Mouse (Mus musculus) brain, embryonic 14.5 days (tissue): ENCODE data around the gene Arih1.

Source experiments
- CTCF ChIP-seq: fragments of 200-500 bp; IDR thresholded peaks from 2 replicates; pipeline ENCODE4 v1.5.1; 2012; ENCODE audit warnings: inconsistent platforms, mild to moderate bottlenecking, moderate library complexity, borderline replicate concordance; ENCODE audit not compliant: insufficient read depth, insufficient read length; ENCODE audit errors: extremely low read depth
- POLR2A ChIP-seq: fragments of 200-500 bp; IDR thresholded peaks from 2 replicates; pipeline ENCODE4 v1.6.1; 2012; ENCODE audit warnings: mild to moderate bottlenecking, inconsistent platforms, borderline replicate concordance; ENCODE audit not compliant: poor library complexity, insufficient read depth, insufficient read length, severe bottlenecking; ENCODE audit errors: extremely low read depth

DNA sequence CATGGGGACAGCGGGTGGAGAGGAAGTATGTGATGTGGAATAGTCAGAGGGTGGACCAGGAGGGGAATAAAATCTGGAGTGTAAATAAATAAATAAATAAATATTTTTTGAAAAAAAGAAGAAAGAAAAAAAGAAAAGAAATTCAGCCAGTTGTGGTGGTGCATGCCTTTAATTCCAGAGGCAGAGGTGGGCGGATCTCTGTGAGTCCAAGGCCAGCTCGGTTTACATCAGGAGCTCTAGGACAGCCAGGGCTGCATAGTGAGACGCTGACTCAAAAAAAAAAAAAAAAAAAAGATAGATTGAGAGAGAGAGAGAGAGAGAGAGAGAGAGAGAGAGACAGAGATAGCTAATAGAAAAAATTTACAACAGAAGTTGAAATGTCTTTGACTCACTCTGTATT is 26.0 kb upstream of the Arih1 start:
- TF ChIP-seq CTCF (no peak), POLR2A (no peak)
